ENCODE assay signal across 23 mouse cellular contexts in the genomic region with DNA sequence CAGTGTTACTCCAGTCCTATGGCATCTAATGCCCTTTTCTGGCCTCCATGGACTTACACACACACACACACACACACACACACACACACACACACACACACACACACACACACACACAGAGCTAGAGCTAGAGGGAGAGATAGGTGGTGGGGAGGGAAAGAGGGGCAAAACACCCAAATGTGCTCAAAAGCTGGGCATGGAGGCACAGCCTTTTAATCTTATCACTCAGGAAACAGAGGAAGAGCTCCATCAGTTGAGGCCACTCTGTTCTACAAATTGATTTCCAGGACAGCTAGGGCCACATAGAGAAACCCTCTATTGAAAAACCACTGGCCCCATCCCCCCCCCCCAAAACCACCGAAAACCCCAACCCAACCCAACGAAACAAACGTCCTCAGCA. TPM values are rescaled to one million over a fixed set of nuclear protein-coding genes. Genes with fewer than 3 reads are reported as not detected.
DNase-seq lines count a peak whose midpoint lies in the region; ATAC-seq and TF ChIP-seq lines count a peak whose summit lies in the region.
"Had no signal": no experiment of that assay in that cellular context is flagged by ENCODE, and none has a peak within 500 bp of the region (broad histone marks: within the 10 kb centered on the region; RNA-seq: fewer than 3 reads in every experiment).

No protein-coding gene starts in this region.

- no peak for TF ChIP-seq EP300 in liver, postnatal 0 days (IDR thresholded peaks at IDR 0.05; ENCODE audit: low read depth)

- TF ChIP-seq CTCF in G1E (IDR thresholded peaks at IDR 0.05; ENCODE audit: low read depth, low read length) = no peak
- TF ChIP-seq CTCF in liver, postnatal 0 days (IDR thresholded peaks at IDR 0.05; ENCODE audit: low read depth) = no peak

- no peak for DNase-seq in G1E (ENCODE audit: low spot score)
- no peak for DNase-seq in liver, embryonic 13.5 days
- DNase-seq in liver, postnatal 0 days = no peak
- DNase-seq in yolk sac, embryonic 10.5 days (ENCODE audit: low spot score) = no peak
- DNase-seq in right cerebral cortex, postnatal 14 days = no peak
- no peak for DNase-seq in cerebellum, adult 11 months
- DNase-seq in forebrain, embryonic 11.5 days (ENCODE audit: low spot score) = no peak
- DNase-seq: adrenal gland, adult 2 months; adrenal gland, postnatal 36 days; cerebellum, adult 8-10 months; cerebellum, postnatal 14 days; forebrain, postnatal 0 days; gastrocnemius, postnatal 14 days; heart, adult 2 months; heart, postnatal 14 days had no signal

- ATAC-seq in G1E (ENCODE audit: extremely low read depth, insufficient number of reproducible peaks, low FRiP score, poor library complexity, severe bottlenecking) = peak; percentile 54
- peak; percentile 83 for ATAC-seq in common myeloid progenitor, adult 5-6 weeks (replicated peaks; ENCODE audit: low read depth, poor library complexity, severe bottlenecking)
- peak; percentile 59 for ATAC-seq in liver, embryonic 13.5 days (ENCODE audit: low read depth)
- peak; percentile 23; the same call in 1 of the 2 replicates for ATAC-seq in liver, postnatal 0 days
- no peak for ATAC-seq in forebrain, embryonic 11.5 days (replicated peaks; ENCODE audit: low FRiP score)
- ATAC-seq: forebrain, embryonic 13.5 days; forebrain, postnatal 0 days had no signal

- no peak overlapping the region for H3K9ac ChIP-seq in liver, embryonic 13.5 days
- no peak overlapping the region for H3K9ac ChIP-seq in liver, postnatal 0 days (replicated peaks)
- no peak overlapping the region for H3K9ac ChIP-seq in forebrain, embryonic 11.5 days (ENCODE audit: low read length)
- H3K9ac ChIP-seq: embryonic facial prominence, embryonic 12.5 days; forebrain, embryonic 13.5 days; forebrain, postnatal 0 days; heart, embryonic 15.5 days; hindbrain, embryonic 14.5 days had no signal

- H3K4me1 ChIP-seq in G1E (ENCODE audit: insufficient read depth, low read depth, low read length) = peaks cover 7% of the 10 kb centered on the region; the same call in 1 of the 2 replicates
- peaks cover 22% of the 10 kb centered on the region for H3K4me1 ChIP-seq in liver, embryonic 13.5 days (replicated peaks)
- no peaks in the 10 kb centered on the region; the same call in 1 of the 2 replicates for H3K4me1 ChIP-seq in liver, postnatal 0 days (ENCODE audit: insufficient read depth)
- H3K4me1 ChIP-seq in forebrain, embryonic 11.5 days (replicated peaks; ENCODE audit: control insufficient read depth, insufficient read depth, low read length) = no peaks in the 10 kb centered on the region
- H3K4me1 ChIP-seq: embryonic facial prominence, embryonic 12.5 days; forebrain, embryonic 13.5 days; heart, embryonic 15.5 days had no signal

- peak overlapping the region; percentile 47 for H3K27ac ChIP-seq in liver, embryonic 13.5 days
- H3K27ac ChIP-seq in liver, postnatal 0 days (ENCODE audit: low read depth) = no peak overlapping the region
- H3K27ac ChIP-seq in forebrain, embryonic 11.5 days (ENCODE audit: low read depth, low read length) = no peak overlapping the region
- H3K27ac ChIP-seq: embryonic facial prominence, embryonic 12.5 days; forebrain, embryonic 13.5 days; heart, adult 2 months; heart, embryonic 15.5 days; hindbrain, embryonic 14.5 days had no signal

- no peaks in the 10 kb centered on the region for H3K9me3 ChIP-seq in G1E (replicated peaks)
- no peaks in the 10 kb centered on the region for H3K9me3 ChIP-seq in liver, embryonic 13.5 days (replicated peaks)
- no peaks in the 10 kb centered on the region for H3K9me3 ChIP-seq in liver, postnatal 0 days (ENCODE audit: low read length)
- H3K9me3 ChIP-seq in forebrain, embryonic 11.5 days (ENCODE audit: control insufficient read depth, low read length) = no peaks in the 10 kb centered on the region
- H3K9me3 ChIP-seq: embryonic facial prominence, embryonic 12.5 days; forebrain, embryonic 13.5 days; heart, embryonic 15.5 days had no signal

- WGBS in liver, embryonic 13.5 days (ENCODE audit: insufficient replicate concordance) = 15% methylated on average over 3 of the region's 3 CpGs
- WGBS in liver, postnatal 0 days (ENCODE audit: insufficient replicate concordance) = 47% methylated on average over 3 of the region's 3 CpGs
- WGBS in forebrain, embryonic 11.5 days = 94% methylated on average over 3 of the region's 3 CpGs

- H3K27me3 ChIP-seq in G1E (ENCODE audit: insufficient read depth, low read length) = no peaks in the 10 kb centered on the region
- no peaks in the 10 kb centered on the region for H3K27me3 ChIP-seq in liver, embryonic 13.5 days
- no peaks in the 10 kb centered on the region for H3K27me3 ChIP-seq in liver, postnatal 0 days (ENCODE audit: insufficient read depth, low read length)
- no peaks in the 10 kb centered on the region for H3K27me3 ChIP-seq in forebrain, embryonic 11.5 days (ENCODE audit: control insufficient read depth, insufficient read depth, low read length)
- H3K27me3 ChIP-seq: embryonic facial prominence, embryonic 12.5 days; forebrain, embryonic 13.5 days; heart, embryonic 15.5 days had no signal

- H3K4me3 ChIP-seq in G1E (ENCODE audit: low read depth, low read length) = no peak overlapping the region
- H3K4me3 ChIP-seq in liver, embryonic 13.5 days (replicated peaks) = no peak overlapping the region
- H3K4me3 ChIP-seq in liver, postnatal 0 days (ENCODE audit: low read depth, low read length) = no peak overlapping the region
- no peak overlapping the region for H3K4me3 ChIP-seq in forebrain, embryonic 11.5 days (ENCODE audit: low read depth, low read length)
- H3K4me3 ChIP-seq: embryonic facial prominence, embryonic 12.5 days; forebrain, embryonic 13.5 days; heart, adult 2 months; heart, embryonic 15.5 days had no signal

- H3K36me3 ChIP-seq in G1E (replicated peaks) = peaks cover 42% of the 10 kb centered on the region
- peaks cover 33% of the 10 kb centered on the region for H3K36me3 ChIP-seq in liver, embryonic 13.5 days
- H3K36me3 ChIP-seq in liver, postnatal 0 days (replicated peaks; ENCODE audit: insufficient read depth, low read length) = peaks cover 16% of the 10 kb centered on the region; the same call in 1 of the 2 replicates
- H3K36me3 ChIP-seq in forebrain, embryonic 11.5 days (ENCODE audit: control insufficient read depth, insufficient read depth, low read length) = peaks cover 9% of the 10 kb centered on the region

- no peak overlapping the region for H3K4me2 ChIP-seq in liver, embryonic 13.5 days
- H3K4me2 ChIP-seq in liver, postnatal 0 days (ENCODE audit: low read depth, low read length) = no peak overlapping the region
- no peak overlapping the region for H3K4me2 ChIP-seq in forebrain, embryonic 11.5 days (ENCODE audit: low read depth, low read length, severe bottlenecking)
- H3K4me2 ChIP-seq: embryonic facial prominence, embryonic 12.5 days; forebrain, embryonic 13.5 days; heart, embryonic 11.5 days; heart, embryonic 15.5 days; hindbrain, embryonic 14.5 days had no signal

RNA-seq across cellular contexts. Expression of a gene that starts 22.3 kb away (rescaled TPM):
- total RNA-seq in G1E (2014; fragmentation: Nextera tagmentation) = not detected in 2 replicates
- not detected in 2 replicates for total RNA-seq in G1E (2017)
- not detected in 2 replicates for polyA plus RNA-seq in G1E (2012)
- total RNA-seq in common myeloid progenitor, adult 5-6 weeks (2017) = not detected in 2 replicates
- 0.19 and 0.55 TPM in 2 replicates for polyA plus RNA-seq in liver, embryonic 13.5 days (2015; fragmentation: Nextera tagmentation; extraction: Ambion mirVana)
- polyA plus RNA-seq in liver, postnatal 0 days (2015; fragmentation: Nextera tagmentation; extraction: Ambion mirVana) = 0.07 and 0.23 TPM in 2 replicates
- 0.13 TPM in 1 of 2 replicates, not detected in the other for polyA plus RNA-seq in forebrain, embryonic 11.5 days (2014; fragmentation: Nextera tagmentation; extraction: Ambion mirVana)
- total RNA-seq: adrenal gland, adult 2 months; adrenal gland, postnatal 36 days; forebrain, postnatal 0 days; gastrocnemius, adult 18-20 months; gastrocnemius, postnatal 14 days; heart, adult 2 months; heart, postnatal 14 days; hematopoietic stem cell, adult 5-6 weeks had no signal
- polyA plus RNA-seq: adrenal gland, adult 2 months; embryonic facial prominence, embryonic 12.5 days; forebrain, embryonic 13.5 days; forebrain, postnatal 0 days; heart, embryonic 11.5 days; heart, embryonic 15.5 days had no signal

RNA-seq across cellular contexts. Expression of a gene that starts 36.5 kb away (rescaled TPM):
- total RNA-seq in G1E (2014; fragmentation: Nextera tagmentation) = 166 and 220 TPM in 2 replicates
- 39.9 and 42.9 TPM in 2 replicates for total RNA-seq in G1E (2017)
- 50.9 and 53.3 TPM in 2 replicates for polyA plus RNA-seq in G1E (2012)
- 42.0 and 46.4 TPM in 2 replicates for total RNA-seq in common myeloid progenitor, adult 5-6 weeks (2017)
- 63.2 and 78.5 TPM in 2 replicates for polyA plus RNA-seq in liver, embryonic 13.5 days (2015; fragmentation: Nextera tagmentation; extraction: Ambion mirVana)
- polyA plus RNA-seq in liver, postnatal 0 days (2015; fragmentation: Nextera tagmentation; extraction: Ambion mirVana) = 59.1 and 61.2 TPM in 2 replicates
- 311 and 322 TPM in 2 replicates for polyA plus RNA-seq in forebrain, embryonic 11.5 days (2014; fragmentation: Nextera tagmentation; extraction: Ambion mirVana)

RNA-seq across cellular contexts. Expression of a gene that starts 42.0 kb away (rescaled TPM):
- total RNA-seq in G1E (2014; fragmentation: Nextera tagmentation) (2,069 and 2,225 TPM in 2 replicates), G1E (2017) (1,859 and 1,927 TPM in 2 replicates)
- polyA plus RNA-seq in G1E (2012) = 2,214 and 2,274 TPM in 2 replicates
- total RNA-seq in common myeloid progenitor, adult 5-6 weeks (2017) = 434 and 497 TPM in 2 replicates
- 1,268 and 1,277 TPM in 2 replicates for polyA plus RNA-seq in liver, embryonic 13.5 days (2015; fragmentation: Nextera tagmentation; extraction: Ambion mirVana)
- 1,729 and 1,988 TPM in 2 replicates for polyA plus RNA-seq in liver, postnatal 0 days (2015; fragmentation: Nextera tagmentation; extraction: Ambion mirVana)
- 2,020 and 2,118 TPM in 2 replicates for polyA plus RNA-seq in forebrain, embryonic 11.5 days (2014; fragmentation: Nextera tagmentation; extraction: Ambion mirVana)
